Mouse (Mus musculus) bone marrow, adult 2 months (tissue): ENCODE data around the gene Tm9sf3.

Source experiments
- CTCF ChIP-seq: fragments of 200-500 bp; IDR thresholded peaks from 2 replicates; pipeline ENCODE4 v1.5.1; 2011; ENCODE audit warnings: low read length, control low read depth; ENCODE audit not compliant: control insufficient read depth, insufficient read depth
- POLR2A ChIP-seq: fragments of 200-500 bp; IDR thresholded peaks from 2 replicates; pipeline ENCODE4 v1.6.1; 2011; ENCODE audit warnings: low read depth, mild to moderate bottlenecking, control low read depth, low read length, borderline replicate concordance; ENCODE audit not compliant: control insufficient read depth

DNA sequence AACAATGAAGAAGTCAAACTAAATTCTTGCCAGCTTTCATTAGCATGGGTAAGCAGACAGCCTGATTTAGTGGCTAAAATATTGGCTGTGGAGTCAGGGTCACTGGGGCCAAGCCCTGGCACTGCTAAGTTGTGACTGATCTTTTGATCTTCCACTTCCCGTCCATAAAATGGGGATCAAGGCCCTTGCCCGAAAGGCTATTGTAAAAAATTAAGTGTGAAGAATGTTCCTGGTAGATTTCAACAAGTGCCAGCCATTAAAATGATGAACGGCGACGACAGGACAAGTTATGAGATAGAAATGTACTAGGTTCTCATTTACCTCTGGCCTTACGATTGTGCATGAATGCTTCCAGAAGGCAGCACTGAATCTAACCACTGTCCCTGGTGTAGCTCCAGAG, 38.1 kb upstream of the Tm9sf3 start:
- TF ChIP-seq CTCF (no peak), POLR2A (no peak)
